Mouse (Mus musculus) testis, adult 2 months (tissue): ENCODE measurements at regions not wholly inside any gene's neighbourhood (a gene's known extent, or its start where the extent isn't known, plus 50 kb on each side); places are given as distances from the start of the nearest gene placed in this dataset.

ENCODE experiments used
- H3K27ac ChIP-seq: fragments of 200-500 bp; 2 replicates; pipeline ENCODE4 v1.5.1; 2012; ENCODE audit warnings: low read depth, low read length; ENCODE audit not compliant: control insufficient read depth, insufficient read depth
- H3K27me3 ChIP-seq: fragments of 200-500 bp; 2 replicates; pipeline ENCODE4 v1.6.1; 2012; ENCODE audit warnings: mild to moderate bottlenecking, low read length, moderate library complexity; ENCODE audit not compliant: control insufficient read depth, insufficient read depth
- H3K36me3 ChIP-seq: fragments of 200-500 bp; 2 replicates; pipeline ENCODE4 v1.6.1; 2012; ENCODE audit warnings: mild to moderate bottlenecking, low read length; ENCODE audit not compliant: control insufficient read depth, insufficient read depth
- H3K4me1 ChIP-seq: fragments of 200-500 bp; 2 replicates; pipeline ENCODE4 v1.6.1; 2012; ENCODE audit warnings: low read length; ENCODE audit not compliant: control insufficient read depth, insufficient read depth
- H3K4me3 ChIP-seq: fragments of 200-500 bp; 2 replicates; pipeline ENCODE4 v1.5.1; 2012; ENCODE audit warnings: low read depth, mild to moderate bottlenecking, low read length, moderate library complexity, mixed read lengths; ENCODE audit not compliant: control insufficient read depth
- CTCF ChIP-seq: fragments of 200-500 bp; IDR thresholded peaks from 2 replicates; pipeline ENCODE4 v1.5.1; 2012; ENCODE audit warnings: low read depth, mild to moderate bottlenecking, inconsistent platforms, low read length, moderate library complexity; ENCODE audit not compliant: control insufficient read depth, insufficient read depth, insufficient replicate concordance
- POLR2A ChIP-seq: fragments of 200-500 bp; IDR thresholded peaks from 2 replicates; pipeline ENCODE4 v1.6.1; 2012; ENCODE audit warnings: low read depth, mild to moderate bottlenecking, inconsistent platforms, low read length, moderate library complexity; ENCODE audit not compliant: control insufficient read depth

- Histone ChIP-seq H3K4me3 (no peak overlapping the region), H3K36me3 (no peaks in the 10 kb centered on the region), H3K27me3 (no peaks in the 10 kb centered on the region), H3K27ac (no peak overlapping the region), H3K4me1 (no peaks in the 10 kb centered on the region)
- TF ChIP-seq CTCF (no peak), POLR2A (no peak)
Observed at GRCm38 (mm10) chr14:106219293-106219797, 113.3 kb downstream of the Trim52 start.

- Histone ChIP-seq H3K27me3 (no peaks in the 10 kb centered on the region), H3K4me1 (no peaks in the 10 kb centered on the region), H3K4me3 (no peak overlapping the region), H3K36me3 (no peaks in the 10 kb centered on the region), H3K27ac (no peak overlapping the region)
- TF ChIP-seq POLR2A (no peak), CTCF (no peak)
Observed at GRCm38 (mm10) chr14:106225401-106225800, 119.4 kb downstream of the Trim52 start.

- H3K27ac ChIP-seq = no peak overlapping the region
- H3K36me3 ChIP-seq = no peaks in the 10 kb centered on the region
- H3K4me3 ChIP-seq = no peak overlapping the region
- TF ChIP-seq CTCF (no peak), POLR2A (no peak)
- H3K4me1 ChIP-seq = no peaks in the 10 kb centered on the region
- H3K27me3 ChIP-seq = no peaks in the 10 kb centered on the region
Observed at GRCm38 (mm10) chr14:106241721-106242405, 135.9 kb downstream of the Trim52 start.

GRCm38 (mm10) chr14:106259396-106260108 lies 153.6 kb downstream of the Trim52 start:
- Histone ChIP-seq H3K4me3 (no peak overlapping the region), H3K27me3 (no peaks in the 10 kb centered on the region), H3K4me1 (no peaks in the 10 kb centered on the region), H3K27ac (no peak overlapping the region), H3K36me3 (no peaks in the 10 kb centered on the region)
- TF ChIP-seq CTCF (no peak), POLR2A (no peak)

GRCm38 (mm10) chr14:106265290-106265689 lies 159.3 kb downstream of the Trim52 start:
- Histone ChIP-seq H3K4me3 (no peak overlapping the region), H3K27ac (no peak overlapping the region), H3K36me3 (no peaks in the 10 kb centered on the region), H3K27me3 (no peaks in the 10 kb centered on the region), H3K4me1 (no peaks in the 10 kb centered on the region)
- TF ChIP-seq POLR2A = no peak
- TF ChIP-seq CTCF = no peak

GRCm38 (mm10) chr14:106267679-106268561 lies 161.9 kb downstream of the Trim52 start:
- Histone ChIP-seq H3K4me3 (no peak overlapping the region), H3K36me3 (no peaks in the 10 kb centered on the region), H3K27me3 (no peaks in the 10 kb centered on the region), H3K4me1 (no peaks in the 10 kb centered on the region), H3K27ac (no peak overlapping the region)
- TF ChIP-seq CTCF (no peak), POLR2A (no peak)

GRCm38 (mm10) chr14:106269680-106270079 lies 163.7 kb downstream of the Trim52 start:
- no peaks in the 10 kb centered on the region for H3K4me1 ChIP-seq
- H3K4me3 ChIP-seq = no peak overlapping the region
- H3K36me3 ChIP-seq = no peaks in the 10 kb centered on the region
- no peak for TF ChIP-seq CTCF
- no peak for TF ChIP-seq POLR2A
- no peak overlapping the region for H3K27ac ChIP-seq
- no peaks in the 10 kb centered on the region for H3K27me3 ChIP-seq
